Mouse (Mus musculus) cerebellum, adult 2 months (tissue): ENCODE results near the gene Gli3.

Experiments used
- CTCF ChIP-seq: fragments of 200-500 bp; IDR thresholded peaks from 2 replicates; pipeline ENCODE4 v1.5.1; 2011; ENCODE audit warnings: low read depth, mild to moderate bottlenecking, control low read depth, low read length, moderate library complexity, borderline replicate concordance; ENCODE audit not compliant: insufficient read depth
- POLR2A ChIP-seq: fragments of 200-500 bp; IDR thresholded peaks from 2 replicates; pipeline ENCODE4 v1.6.1; 2011; ENCODE audit warnings: low read length, control low read depth, borderline replicate concordance; ENCODE audit not compliant: insufficient read depth

- no peak for TF ChIP-seq CTCF
- no peak for TF ChIP-seq POLR2A
Measured at GRCm38 (mm10) chr13:15467409-15467808, 4.4 kb downstream of the Gli3 start.
